In genomic region chr7:109234476-109234875, GRCm38 (mm10) we compare ENCODE assay signal across 28 mouse cellular contexts. TPM values are rescaled to one million over a fixed set of nuclear protein-coding genes. Genes with fewer than 3 reads are reported as not detected.
DNase-seq lines count a peak whose midpoint lies in the region; ATAC-seq lines count a peak whose summit lies in the region.
"Had no signal": no experiment of that assay in that cellular context is flagged by ENCODE, and none has a peak within 500 bp of the region (broad histone marks: within the 10 kb centered on the region; RNA-seq: fewer than 3 reads in every experiment).

No protein-coding gene starts in this region.

- WGBS in hindbrain, embryonic 13.5 days, result 12% methylated on average over 5 of the region's 5 CpGs
- 32% methylated on average over 5 of the region's 5 CpGs for WGBS in hindbrain, embryonic 16.5 days
- WGBS in midbrain, embryonic 14.5 days, result 9% methylated on average over 5 of the region's 5 CpGs

- no peak overlapping the region for H3K4me3 ChIP-seq in hindbrain, embryonic 13.5 days
- no peak overlapping the region for H3K4me3 ChIP-seq in hindbrain, embryonic 16.5 days (ENCODE audit: low read length)
- no peak overlapping the region for H3K4me3 ChIP-seq in midbrain, embryonic 14.5 days (replicated peaks; ENCODE audit: low read depth, low read length)
- H3K4me3 ChIP-seq: embryonic facial prominence, embryonic 10.5 days; embryonic facial prominence, embryonic 15.5 days; gastrocnemius, adult 2 months; hindbrain, embryonic 12.5 days; layer of hippocampus, adult 2 months; limb, embryonic 13.5 days; lung, embryonic 15.5 days; neural tube, embryonic 13.5 days had no signal

- H3K27me3 ChIP-seq in hindbrain, embryonic 13.5 days, result peaks cover 4% of the 10 kb centered on the region; the same call in 1 of the 2 replicates
- no peaks in the 10 kb centered on the region for H3K27me3 ChIP-seq in hindbrain, embryonic 16.5 days (replicated peaks; ENCODE audit: control insufficient read depth, insufficient read depth, low read length)
- H3K27me3 ChIP-seq in midbrain, embryonic 14.5 days (ENCODE audit: control insufficient read depth, insufficient read depth, low read length), result no peaks in the 10 kb centered on the region
- H3K27me3 ChIP-seq: embryonic facial prominence, embryonic 15.5 days; hindbrain, embryonic 12.5 days; limb, embryonic 13.5 days; lung, embryonic 15.5 days had no signal

- peak overlapping the region; percentile 14; the same call in 1 of the 2 replicates for H3K27ac ChIP-seq in hindbrain, embryonic 13.5 days
- no peak overlapping the region for H3K27ac ChIP-seq in hindbrain, embryonic 16.5 days (ENCODE audit: low read depth, low read length)
- peak overlapping the region; percentile 70 for H3K27ac ChIP-seq in midbrain, embryonic 14.5 days (replicated peaks; ENCODE audit: low read depth, low read length)
- H3K27ac ChIP-seq: embryonic facial prominence, embryonic 10.5 days; embryonic facial prominence, embryonic 15.5 days; gastrocnemius, adult 2 months; hindbrain, embryonic 12.5 days; layer of hippocampus, adult 2 months; limb, embryonic 13.5 days; lung, embryonic 15.5 days; neural tube, embryonic 13.5 days had no signal

- H3K4me1 ChIP-seq in hindbrain, embryonic 13.5 days (replicated peaks), result peaks cover 34% of the 10 kb centered on the region
- H3K4me1 ChIP-seq in hindbrain, embryonic 16.5 days (ENCODE audit: control insufficient read depth, insufficient read depth, low read depth, low read length), result peaks cover 3% of the 10 kb centered on the region; the same call in 1 of the 2 replicates
- peaks cover 39% of the 10 kb centered on the region for H3K4me1 ChIP-seq in midbrain, embryonic 14.5 days (ENCODE audit: control insufficient read depth, insufficient read depth, low read length)
- H3K4me1 ChIP-seq: embryonic facial prominence, embryonic 15.5 days; lung, embryonic 15.5 days had no signal

- peak; percentile 17 for DNase-seq in embryo, embryonic 10.5 days (ENCODE audit: low spot score)
- no peak for DNase-seq in embryo, embryonic 9.5 days (ENCODE audit: extremely low spot score)
- no peak for DNase-seq in midbrain, embryonic 14.5 days
- no peak for DNase-seq in urinary bladder, adult 2 months (ENCODE audit: low spot score)
- DNase-seq: adrenal gland, adult 8-10 months; cerebellum, adult 8-10 months; cerebellum, postnatal 25 days; gastrocnemius, adult 2 months; gastrocnemius, postnatal 36 days; heart, adult 18-20 months; heart, postnatal 36 days; kidney, postnatal 25 days; right cerebral cortex, postnatal 25 days; thymus, postnatal 14 days had no signal

- no peaks in the 10 kb centered on the region for H3K36me3 ChIP-seq in hindbrain, embryonic 13.5 days
- no peaks in the 10 kb centered on the region for H3K36me3 ChIP-seq in hindbrain, embryonic 16.5 days (ENCODE audit: control insufficient read depth, insufficient read depth, low read length)
- H3K36me3 ChIP-seq in midbrain, embryonic 14.5 days (ENCODE audit: control insufficient read depth, insufficient read depth, low read length), result no peaks in the 10 kb centered on the region
- H3K36me3 ChIP-seq: embryonic facial prominence, embryonic 10.5 days; embryonic facial prominence, embryonic 15.5 days; G1E; hindbrain, embryonic 12.5 days; limb, embryonic 13.5 days; lung, embryonic 15.5 days; neural tube, embryonic 13.5 days had no signal

- no peak overlapping the region for H3K4me2 ChIP-seq in hindbrain, embryonic 13.5 days
- no peak overlapping the region for H3K4me2 ChIP-seq in hindbrain, embryonic 16.5 days (ENCODE audit: low read length)
- no peak overlapping the region for H3K4me2 ChIP-seq in midbrain, embryonic 14.5 days (ENCODE audit: low read length)
- H3K4me2 ChIP-seq: embryonic facial prominence, embryonic 15.5 days; heart, embryonic 11.5 days; hindbrain, embryonic 12.5 days; limb, embryonic 13.5 days; liver, embryonic 11.5 days; lung, embryonic 15.5 days; neural tube, embryonic 13.5 days had no signal

- H3K9me3 ChIP-seq in hindbrain, embryonic 13.5 days, result no peaks in the 10 kb centered on the region
- no peaks in the 10 kb centered on the region for H3K9me3 ChIP-seq in hindbrain, embryonic 16.5 days (ENCODE audit: control insufficient read depth, low read length)
- no peaks in the 10 kb centered on the region for H3K9me3 ChIP-seq in midbrain, embryonic 14.5 days (ENCODE audit: control insufficient read depth, low read length)
- H3K9me3 ChIP-seq: embryonic facial prominence, embryonic 10.5 days; embryonic facial prominence, embryonic 15.5 days; G1E; hindbrain, embryonic 12.5 days; limb, embryonic 13.5 days; lung, embryonic 15.5 days; neural tube, embryonic 13.5 days had no signal

- no peak overlapping the region for H3K9ac ChIP-seq in hindbrain, embryonic 13.5 days
- no peak overlapping the region for H3K9ac ChIP-seq in hindbrain, embryonic 16.5 days (ENCODE audit: low read depth, low read length)
- H3K9ac ChIP-seq in midbrain, embryonic 14.5 days (replicated peaks; ENCODE audit: low read length), result no peak overlapping the region
- H3K9ac ChIP-seq: embryonic facial prominence, embryonic 15.5 days; hindbrain, embryonic 12.5 days; limb, embryonic 13.5 days; lung, embryonic 15.5 days; neural tube, embryonic 13.5 days had no signal

- no peak for ATAC-seq in hindbrain, embryonic 13.5 days (ENCODE audit: low FRiP score)
- no peak for ATAC-seq in hindbrain, embryonic 16.5 days
- no peak for ATAC-seq in midbrain, embryonic 14.5 days (ENCODE audit: low FRiP score, low TSS enrichment)
- ATAC-seq in erythroid progenitor cell, adult 5-6 weeks (replicated peaks; ENCODE audit: low FRiP score, poor library complexity, severe bottlenecking), result no peak
- ATAC-seq: intestine, postnatal 0 days had no signal

RNA-seq across cellular contexts. Expression of gene Lmo1, which starts 59.5 kb away (rescaled TPM):
- 42.8 and 49.8 TPM in 2 replicates for polyA plus RNA-seq in hindbrain, embryonic 13.5 days (2015; fragmentation: Nextera tagmentation; extraction: Ambion mirVana)
- 35.6 and 48.0 TPM in 2 replicates for polyA plus RNA-seq in hindbrain, embryonic 16.5 days (2015; fragmentation: Nextera tagmentation; extraction: Ambion mirVana)
- 170 and 189 TPM in 2 replicates for polyA plus RNA-seq in midbrain, embryonic 14.5 days (2014; fragmentation: Nextera tagmentation; extraction: Ambion mirVana)
- 155 and 164 TPM in 2 replicates for polyA plus RNA-seq in urinary bladder, adult 2 months (2012; rRNA removed)
- total RNA-seq in erythroid progenitor cell, adult 5-6 weeks (2015; ENCODE audit: low replicate concordance), result not detected in 2 replicates
- total RNA-seq in erythroid progenitor cell, adult 5-6 weeks (2017; ENCODE audit: low replicate concordance), result not detected in 2 replicates
- total RNA-seq: G1E had no signal
- polyA plus RNA-seq: G1E had no signal
